Mouse (Mus musculus): ENCODE measurements around the gene Gm20662. TPM values are rescaled to one million over a fixed set of nuclear protein-coding genes. Genes with fewer than 3 reads are reported as not detected.
A peak's percentile ranks its signal among the peaks of the same experiment; 100 is the strongest.

The Gm20662 gene
- polyA plus RNA-seq, 1 experiment from 2014 or later, result not detected

- H3K36me3 ChIP-seq (replicated peaks), result no peaks in the 10 kb centered on the region
- DNase-seq (ENCODE audit: extremely low spot score, low spot score), result peak; percentile 59
- peak within 1 kb of the TSS; percentile 88 for H3K27ac ChIP-seq
- no peaks in the 10 kb centered on the region for H3K9me3 ChIP-seq
- H3K4me3 ChIP-seq, result peak within 1 kb of the TSS; percentile 73
- WGBS, result 51% methylated on average over 14 of the region's 14 CpGs
- H3K4me1 ChIP-seq, result peaks cover 68% of the 10 kb centered on the region
- H3K27me3 ChIP-seq (ENCODE audit: poor library complexity, severe bottlenecking), result peaks cover 35% of the 10 kb centered on the region
Measured at GRCm38 (mm10) chr9:107982681-107983346, 13.3 kb upstream of the Gm20662 start, which contains the start of gene Gm20661. Gene Gm20661 (plus strand): TSS chr9:107983058.

DNA sequence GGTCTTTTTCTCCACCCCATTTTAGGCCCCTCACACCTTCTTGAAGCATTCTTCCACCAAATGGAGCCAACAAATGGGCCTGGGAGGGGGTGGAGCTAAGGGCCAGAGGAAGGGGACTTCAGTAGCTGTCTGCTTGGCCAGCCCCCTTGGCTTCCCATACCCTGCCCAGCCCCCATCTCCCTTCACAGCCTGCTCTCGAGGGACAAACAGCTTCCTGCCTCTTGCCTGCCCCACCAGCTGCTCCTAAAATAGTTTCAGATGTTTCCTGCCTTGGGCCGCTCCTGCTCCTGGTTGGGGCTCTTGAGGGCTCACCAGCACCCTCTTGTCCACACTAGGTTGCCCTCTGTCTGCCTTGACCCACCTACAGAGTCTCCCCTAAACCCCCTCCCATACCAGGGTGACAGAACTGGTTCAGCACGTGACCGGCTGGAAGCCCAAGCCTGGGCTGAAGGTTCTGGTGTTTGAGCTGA lies 12.7 kb upstream of the Gm20662 start:
- WGBS, result 53% methylated on average over 4 of the region's 4 CpGs
- Histone ChIP-seq H3K27me3 (ENCODE audit: poor library complexity, severe bottlenecking) (peaks cover 35% of the 10 kb centered on the region), H3K4me3 (peak overlapping the region; percentile 73), H3K4me1 (peaks cover 72% of the 10 kb centered on the region), H3K36me3 (replicated peaks) (no peaks in the 10 kb centered on the region), H3K9me3 (no peaks in the 10 kb centered on the region), H3K27ac (peak overlapping the region; percentile 88)
- DNase-seq (ENCODE audit: extremely low spot score, low spot score), result peak; percentile 48

- H3K27me3 ChIP-seq (ENCODE audit: poor library complexity, severe bottlenecking), result peaks cover 35% of the 10 kb centered on the region
- H3K9me3 ChIP-seq, result no peaks in the 10 kb centered on the region
- H3K27ac ChIP-seq, result peak overlapping the region; percentile 88
- H3K36me3 ChIP-seq (replicated peaks), result no peaks in the 10 kb centered on the region
- peak overlapping the region; percentile 73 for H3K4me3 ChIP-seq
- WGBS, result 65% methylated on average over 19 of the region's 19 CpGs
- no peak for DNase-seq (ENCODE audit: extremely low spot score, low spot score)
- peaks cover 73% of the 10 kb centered on the region for H3K4me1 ChIP-seq
Measured at GRCm38 (mm10) chr9:107984052-107984753, 11.9 kb upstream of the Gm20662 start.

GRCm38 (mm10) chr9:107984754-107985055 lies 11.4 kb upstream of the Gm20662 start:
- Histone ChIP-seq H3K4me1 (peaks cover 73% of the 10 kb centered on the region), H3K27me3 (ENCODE audit: poor library complexity, severe bottlenecking) (peaks cover 35% of the 10 kb centered on the region), H3K27ac (peak overlapping the region; percentile 88), H3K9me3 (no peaks in the 10 kb centered on the region), H3K4me3 (peak overlapping the region; percentile 73), H3K36me3 (replicated peaks) (no peaks in the 10 kb centered on the region)
- DNase-seq (ENCODE audit: extremely low spot score, low spot score), result no peak
- WGBS, result 58% methylated on average over 9 of the region's 9 CpGs

DNA sequence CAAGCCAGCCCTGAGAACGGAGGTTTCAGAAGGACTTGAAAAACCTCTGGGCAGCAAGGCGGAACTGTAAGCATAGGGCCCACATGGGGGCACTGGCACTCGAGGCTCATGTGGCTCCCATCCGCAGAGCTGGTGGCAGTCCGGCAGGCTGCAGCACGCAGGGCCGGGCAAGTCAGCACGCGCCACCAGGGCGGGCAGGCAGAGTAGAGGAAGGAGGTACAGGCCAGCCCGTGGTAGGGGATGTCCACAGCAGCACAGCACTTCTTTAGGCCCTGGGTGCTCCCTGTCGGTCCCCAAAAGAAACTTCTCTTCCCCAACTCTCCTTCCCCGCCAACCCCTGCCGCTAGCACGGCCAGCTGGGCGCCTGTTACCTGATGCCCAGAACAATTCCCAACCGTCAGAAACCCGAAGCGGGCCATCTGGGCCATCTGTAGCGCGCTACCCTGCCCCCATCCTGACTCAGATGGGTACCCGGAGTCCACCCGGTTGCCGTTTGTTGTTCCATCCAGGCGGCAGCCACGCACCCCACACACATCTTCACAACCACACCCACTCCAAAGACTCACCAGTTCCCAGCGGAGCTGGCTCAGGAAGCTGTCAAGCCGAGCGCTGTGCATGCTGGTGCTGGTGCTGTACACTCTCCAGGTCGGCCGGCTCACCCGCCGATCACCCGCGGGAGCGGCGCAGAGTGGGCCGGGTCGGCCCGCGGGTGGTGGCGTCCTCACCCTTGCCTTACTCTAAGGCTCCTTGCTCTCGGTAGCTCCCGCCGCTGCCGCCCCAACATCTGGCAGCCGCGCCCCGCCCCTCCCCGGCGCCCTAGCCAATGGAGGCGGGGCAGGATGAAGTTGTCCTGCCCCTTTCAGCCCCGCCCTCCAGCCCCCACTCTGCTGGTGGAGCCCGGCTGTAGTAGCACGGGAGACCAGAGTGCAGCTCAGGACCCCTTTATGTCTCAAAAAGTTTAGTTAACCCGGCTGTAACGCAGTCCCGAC lies 10.7 kb upstream of the Gm20662 start, which contains the start of gene Inka1:
Inka1 (minus strand) TSS at position 749 of the 989 bp plus-strand sequence.
- DNase-seq (ENCODE audit: extremely low spot score, low spot score), result peak; percentile 86
- peaks cover 35% of the 10 kb centered on the region for H3K27me3 ChIP-seq (ENCODE audit: poor library complexity, severe bottlenecking)
- H3K9me3 ChIP-seq, result no peaks in the 10 kb centered on the region
- H3K27ac ChIP-seq, result peak within 1 kb of the TSS; percentile 88
- H3K36me3 ChIP-seq (replicated peaks), result no peaks in the 10 kb centered on the region
- under 1% methylated on average over 57 of the region's 58 CpGs for WGBS
- peak within 1 kb of the TSS; percentile 73 for H3K4me3 ChIP-seq
- peaks cover 72% of the 10 kb centered on the region for H3K4me1 ChIP-seq

DNA sequence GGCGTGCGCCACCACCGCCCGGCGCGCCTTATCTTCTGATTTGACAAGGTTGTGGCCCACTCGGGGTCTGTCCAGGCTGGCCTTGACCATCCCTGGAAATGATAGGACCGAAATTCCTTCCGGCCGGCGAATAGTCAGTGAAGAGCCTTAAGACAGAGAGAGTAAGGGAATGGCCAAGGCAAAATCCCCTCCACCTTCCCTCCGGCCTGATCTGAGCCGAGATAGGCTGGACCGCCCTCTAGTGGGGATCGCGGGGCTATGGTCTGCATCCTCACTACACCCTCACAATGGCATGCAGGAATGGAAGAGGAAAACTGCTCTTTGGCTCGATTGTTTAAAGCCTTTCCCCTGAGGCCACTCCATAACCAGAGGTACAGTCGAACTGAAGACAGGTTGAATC lies 9.8 kb upstream of the Gm20662 start:
- WGBS, result 4% methylated on average over 18 of the region's 18 CpGs
- peak overlapping the region; percentile 73 for H3K4me3 ChIP-seq
- H3K27me3 ChIP-seq (ENCODE audit: poor library complexity, severe bottlenecking), result peaks cover 35% of the 10 kb centered on the region
- no peaks in the 10 kb centered on the region for H3K9me3 ChIP-seq
- peak; percentile 82 for DNase-seq (ENCODE audit: extremely low spot score, low spot score)
- no peaks in the 10 kb centered on the region for H3K36me3 ChIP-seq (replicated peaks)
- peaks cover 63% of the 10 kb centered on the region for H3K4me1 ChIP-seq
- peak overlapping the region; percentile 88 for H3K27ac ChIP-seq

DNA sequence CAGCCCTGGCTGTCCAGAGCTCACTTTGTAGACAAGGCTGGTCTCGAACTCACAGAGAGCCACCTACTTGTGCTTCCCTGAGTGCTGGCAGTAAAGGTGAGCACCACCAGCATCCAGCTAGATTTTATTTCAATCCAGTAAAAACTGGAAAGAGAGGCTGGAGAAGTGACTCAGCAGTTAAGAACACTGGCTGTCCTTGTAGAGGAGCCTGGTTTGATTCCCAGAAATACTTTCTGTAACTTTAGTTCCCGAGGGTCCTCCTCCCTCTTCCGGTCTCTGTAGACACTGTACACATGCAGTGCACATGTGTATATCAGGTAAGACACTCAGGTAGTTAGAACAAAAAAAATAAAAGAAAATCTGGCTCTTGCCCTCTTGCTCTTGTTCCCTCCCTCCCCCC lies 8.2 kb upstream of the Gm20662 start:
- H3K4me1 ChIP-seq, result peaks cover 50% of the 10 kb centered on the region
- no peak overlapping the region for H3K4me3 ChIP-seq
- no peak for DNase-seq (ENCODE audit: extremely low spot score, low spot score)
- no peak overlapping the region for H3K27ac ChIP-seq
- 75% methylated on average over 3 of the region's 3 CpGs for WGBS
- no peaks in the 10 kb centered on the region for H3K36me3 ChIP-seq (replicated peaks)
- peaks cover 33% of the 10 kb centered on the region for H3K27me3 ChIP-seq (ENCODE audit: poor library complexity, severe bottlenecking)
- H3K9me3 ChIP-seq, result no peaks in the 10 kb centered on the region

DNA sequence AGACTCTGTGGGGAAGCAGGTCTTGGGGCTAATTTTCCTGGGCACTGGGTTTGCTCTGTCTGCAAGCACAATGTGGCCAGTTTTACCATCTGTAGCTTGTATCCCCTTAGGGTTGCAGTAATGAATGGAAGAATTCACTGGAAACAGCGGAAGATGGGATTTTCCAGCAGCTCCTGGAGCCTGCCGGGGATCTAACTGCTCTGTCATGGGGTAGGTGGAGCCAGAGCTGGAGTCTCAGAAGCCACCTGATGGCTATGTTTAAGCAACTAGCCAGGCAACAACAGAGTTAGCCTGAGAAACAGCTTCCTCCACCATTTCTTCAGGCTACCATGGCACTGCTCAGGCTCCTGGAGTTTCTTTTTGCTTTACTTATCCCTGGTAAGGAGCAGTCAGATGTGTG lies 4.0 kb upstream of the Gm20662 start, which contains the start of gene Cdhr4:
Cdhr4 (plus strand) TSS at position 301 of the 400 bp plus-strand sequence.
- H3K9me3 ChIP-seq, result no peaks in the 10 kb centered on the region
- H3K4me1 ChIP-seq, result peaks cover 11% of the 10 kb centered on the region
- no peak within 1 kb of the TSS for H3K4me3 ChIP-seq
- WGBS, result 70% methylated on average over 2 of the region's 2 CpGs
- DNase-seq (ENCODE audit: extremely low spot score, low spot score), result no peak
- no peaks in the 10 kb centered on the region for H3K36me3 ChIP-seq (replicated peaks)
- H3K27me3 ChIP-seq (ENCODE audit: poor library complexity, severe bottlenecking), result no peaks in the 10 kb centered on the region
- H3K27ac ChIP-seq, result no peak within 1 kb of the TSS

DNA sequence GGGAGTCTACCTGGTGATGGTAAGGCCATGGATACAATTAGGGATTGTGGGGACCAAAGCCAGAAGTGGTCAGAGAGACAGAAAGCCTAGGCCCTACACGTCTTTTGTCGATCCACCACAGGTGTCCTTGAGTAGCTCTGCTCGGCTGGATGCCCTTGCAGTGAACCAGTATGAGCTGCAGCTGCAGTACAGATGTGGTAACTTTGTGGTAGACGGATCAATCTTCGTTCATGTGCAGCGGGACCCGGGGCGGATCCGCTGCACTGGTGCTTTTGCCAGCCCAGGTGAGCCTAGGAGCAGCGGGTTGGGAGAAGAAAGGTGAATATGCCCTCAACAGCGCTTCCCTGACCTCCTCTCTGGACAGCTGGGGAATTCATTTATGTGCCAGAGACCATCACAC lies 3.1 kb upstream of the Gm20662 start:
- no peaks in the 10 kb centered on the region for H3K9me3 ChIP-seq
- 77% methylated on average over 11 of the region's 11 CpGs for WGBS
- no peak overlapping the region for H3K27ac ChIP-seq
- H3K27me3 ChIP-seq (ENCODE audit: poor library complexity, severe bottlenecking), result no peaks in the 10 kb centered on the region
- peaks cover 9% of the 10 kb centered on the region for H3K4me1 ChIP-seq
- H3K36me3 ChIP-seq (replicated peaks), result no peaks in the 10 kb centered on the region
- DNase-seq (ENCODE audit: extremely low spot score, low spot score), result no peak
- H3K4me3 ChIP-seq, result no peak overlapping the region

- Histone ChIP-seq H3K4me3 (no peak overlapping the region), H3K36me3 (replicated peaks) (no peaks in the 10 kb centered on the region), H3K27me3 (ENCODE audit: poor library complexity, severe bottlenecking) (no peaks in the 10 kb centered on the region), H3K27ac (no peak overlapping the region), H3K4me1 (peaks cover 3% of the 10 kb centered on the region; the same call in 1 of the 2 replicates), H3K9me3 (no peaks in the 10 kb centered on the region)
- 80% methylated on average over 2 of the region's 2 CpGs for WGBS
- DNase-seq (ENCODE audit: extremely low spot score, low spot score), result no peak
Measured at GRCm38 (mm10) chr9:107994464-107994863, 1.7 kb upstream of the Gm20662 start.

DNA sequence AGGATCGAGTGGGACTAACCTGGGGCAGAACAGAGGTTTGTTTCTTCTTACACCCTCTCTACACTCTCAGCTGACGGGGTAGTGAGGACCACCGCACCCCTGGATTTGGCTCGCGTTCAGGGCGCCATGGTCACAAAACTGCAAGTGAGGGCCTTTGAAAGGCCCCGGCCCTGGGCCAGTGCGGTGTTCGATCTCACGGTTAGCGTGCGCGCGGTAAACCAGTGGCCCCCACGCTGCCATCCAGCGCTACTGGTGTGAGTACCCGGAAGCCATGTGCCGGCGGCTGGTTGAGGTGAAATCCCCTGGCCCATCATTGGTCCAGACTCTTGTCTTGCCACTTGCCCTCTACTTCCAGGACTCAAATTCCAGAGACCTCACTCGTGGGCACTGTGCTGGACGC lies 636 bp upstream of the Gm20662 start:
- no peaks in the 10 kb centered on the region for H3K27me3 ChIP-seq (ENCODE audit: poor library complexity, severe bottlenecking)
- peaks cover 3% of the 10 kb centered on the region; the same call in 1 of the 2 replicates for H3K4me1 ChIP-seq
- 95% methylated on average over 21 of the region's 21 CpGs for WGBS
- H3K4me3 ChIP-seq, result no peak overlapping the region
- H3K27ac ChIP-seq, result no peak overlapping the region
- no peak for DNase-seq (ENCODE audit: extremely low spot score, low spot score)
- H3K9me3 ChIP-seq, result no peaks in the 10 kb centered on the region
- H3K36me3 ChIP-seq (replicated peaks), result no peaks in the 10 kb centered on the region

Measured in forebrain, embryonic 10.5 days (tissue).